Mouse (Mus musculus) CH12.LX (cell line): ENCODE measurements around the gene Gm21970.

Source experiments
- CTCF ChIP-seq, 2 experiments: IDR thresholded peaks in 1 of 2; conservative IDR thresholded peaks in 1 of 2; 2 replicates each; pipeline ENCODE4 v1.5.1; 2011 to 2012; ENCODE audit warnings: low read depth in 2 of 2, low read length in 2 of 2, improper control_type of control experiment in 1 of 2, inconsistent platforms in 1 of 2, mild to moderate bottlenecking in 1 of 2, moderate library complexity in 1 of 2
- EP300 ChIP-seq: IDR thresholded peaks from 2 replicates; pipeline ENCODE4 v1.6.1; 2011; ENCODE audit warnings: low read length, improper control_type of control experiment
- MAFK ChIP-seq: IDR thresholded peaks from 2 replicates; pipeline ENCODE4 v1.6.1; 2011; ENCODE audit warnings: low read length, improper control_type of control experiment; ENCODE audit not compliant: insufficient replicate concordance
- MEF2A ChIP-seq: IDR thresholded peaks from 2 replicates; pipeline ENCODE4 v1.6.1; 2014; ENCODE audit warnings: low read depth, mild to moderate bottlenecking, inconsistent platforms, low read length, improper control_type of control experiment, borderline replicate concordance
- MYC ChIP-seq: IDR thresholded peaks from 2 replicates; pipeline ENCODE4 v1.6.1; 2011; ENCODE audit warnings: low read depth, mild to moderate bottlenecking, improper control_type of control experiment, low read length
- POLR2A ChIP-seq: IDR thresholded peaks from 2 replicates; pipeline ENCODE4 v1.6.1; 2011; ENCODE audit warnings: low read depth, mild to moderate bottlenecking, improper control_type of control experiment, low read length
- USF1 ChIP-seq: IDR thresholded peaks from 2 replicates; pipeline ENCODE4 v1.6.1; 2014; ENCODE audit warnings: low read depth, mild to moderate bottlenecking, inconsistent platforms, low read length, improper control_type of control experiment
- USF2 ChIP-seq: conservative IDR thresholded peaks from 2 replicates; pipeline ENCODE4 v1.6.1; 2011; ENCODE audit warnings: low read depth, low read length, improper control_type of control experiment

- TF ChIP-seq POLR2A (no peak), CTCF (conservative IDR thresholded peaks at IDR 0.05 in 1 of 2, IDR thresholded peaks at IDR 0.05 in 1 of 2; ENCODE audit: low read depth in 2 of 2, low read length in 2 of 2) (no peak), EP300 (no peak), MAFK (no peak), USF2 (no peak), USF1 (no peak), MYC (no peak), MEF2A (no peak)
Measured at GRCm38 (mm10) chr16:91425816-91426215, 34.3 kb downstream of the Gm21970 start.
